Mouse (Mus musculus) Muller cell, postnatal 12 days (primary cell): ENCODE data around the gene Ulk3.

ENCODE experiments used
- DNase-seq: peaks from one replicate; pipeline ENCODE4 v3.0.0-alpha.2; 2015; ENCODE audit errors: inconsistent ontology term

Ulk3 gene

GRCm38 (mm10) chr9:57643856-57644180, 54.6 kb downstream of the Ulk3 start:
- no peak for DNase-seq

- no peak for DNase-seq
Measured at GRCm38 (mm10) chr9:57644442-57644943, 55.2 kb downstream of the Ulk3 start.

GRCm38 (mm10) chr9:57644944-57645893, 56.0 kb downstream of the Ulk3 start:
- peak; percentile 93 for DNase-seq
